Mouse (Mus musculus) embryonic facial prominence, embryonic 13.5 days (tissue): ENCODE results near the gene Gstt1. TPM values are rescaled to one million over a fixed set of nuclear protein-coding genes. Genes with fewer than 3 reads are reported as not detected.

Experiments used
- ATAC-seq: fragments of 200-750 bp; cut with Nextera tagmentation; 2 replicates; pipeline ENCODE4 v1.8.0; 2017; ENCODE audit warnings: low read depth; ENCODE audit not compliant: insufficient number of reproducible peaks, insufficient read depth, low FRiP score, low TSS enrichment
- H3K27ac ChIP-seq: fragments of 300-500 bp; sonication (generic); 2 replicates; pipeline ENCODE4 v1.5.1; 2015; ENCODE audit warnings: moderate library complexity, mild to moderate bottlenecking, inconsistent platforms
- H3K27me3 ChIP-seq: fragments of 300-500 bp; sonication (generic); 2 replicates; pipeline ENCODE4 v1.6.1; 2015; ENCODE audit warnings: mild to moderate bottlenecking, inconsistent platforms
- H3K36me3 ChIP-seq: fragments of 300-500 bp; sonication (generic); 2 replicates; pipeline ENCODE4 v1.6.1; 2015; ENCODE audit warnings: mild to moderate bottlenecking, inconsistent platforms
- H3K4me1 ChIP-seq: fragments of 300-500 bp; sonication (generic); 2 replicates; pipeline ENCODE4 v1.6.1; 2015; ENCODE audit warnings: inconsistent platforms
- H3K4me2 ChIP-seq: fragments of 300-500 bp; sonication (generic); 2 replicates; pipeline ENCODE4 v1.6.1; 2015; ENCODE audit warnings: moderate library complexity, mild to moderate bottlenecking, inconsistent platforms
- H3K4me3 ChIP-seq: fragments of 300-500 bp; sonication (generic); 2 replicates; pipeline ENCODE4 v1.5.1; 2015; ENCODE audit warnings: mild to moderate bottlenecking, inconsistent platforms
- H3K9ac ChIP-seq: fragments of 300-500 bp; sonication (generic); 2 replicates; pipeline ENCODE4 v1.6.1; 2015; ENCODE audit warnings: mild to moderate bottlenecking, inconsistent platforms
- H3K9me3 ChIP-seq: fragments of 300-500 bp; sonication (generic); 2 replicates; pipeline ENCODE4 v1.6.1; 2016; ENCODE audit warnings: inconsistent platforms
- WGBS: fragments of 180-500 bp; shearing (Covaris S2); methylation state at CpG from one replicate; pipeline ENCODE4 v1.1.7; 2015; ENCODE audit warnings: mixed read lengths; 5-methylcytosine and 5-hydroxymethylcytosine counted together
- polyA plus RNA-seq: library from polyadenylated mRNA; unstranded; fragments of >200 nt; fragmentation: Nextera tagmentation; extraction: Ambion mirVana; gene quantifications from 2 replicates; pipeline ENCODE4 v1.2.1, GENCODE M21; 2015

Gstt1 gene
- polyA plus RNA-seq, 1 experiment from 2014 or later, result 9.9 TPM

- WGBS, result 3% methylated on average over 12 of the region's 12 CpGs
- 0 out of 2 replicates have a peak overlapping the region, but pooled peaks have one; percentile 44 for H3K27ac ChIP-seq
Observed at GRCm38 (mm10) chr10:75797619-75798175, 687 bp downstream of the Gstt1 start.

DNA sequence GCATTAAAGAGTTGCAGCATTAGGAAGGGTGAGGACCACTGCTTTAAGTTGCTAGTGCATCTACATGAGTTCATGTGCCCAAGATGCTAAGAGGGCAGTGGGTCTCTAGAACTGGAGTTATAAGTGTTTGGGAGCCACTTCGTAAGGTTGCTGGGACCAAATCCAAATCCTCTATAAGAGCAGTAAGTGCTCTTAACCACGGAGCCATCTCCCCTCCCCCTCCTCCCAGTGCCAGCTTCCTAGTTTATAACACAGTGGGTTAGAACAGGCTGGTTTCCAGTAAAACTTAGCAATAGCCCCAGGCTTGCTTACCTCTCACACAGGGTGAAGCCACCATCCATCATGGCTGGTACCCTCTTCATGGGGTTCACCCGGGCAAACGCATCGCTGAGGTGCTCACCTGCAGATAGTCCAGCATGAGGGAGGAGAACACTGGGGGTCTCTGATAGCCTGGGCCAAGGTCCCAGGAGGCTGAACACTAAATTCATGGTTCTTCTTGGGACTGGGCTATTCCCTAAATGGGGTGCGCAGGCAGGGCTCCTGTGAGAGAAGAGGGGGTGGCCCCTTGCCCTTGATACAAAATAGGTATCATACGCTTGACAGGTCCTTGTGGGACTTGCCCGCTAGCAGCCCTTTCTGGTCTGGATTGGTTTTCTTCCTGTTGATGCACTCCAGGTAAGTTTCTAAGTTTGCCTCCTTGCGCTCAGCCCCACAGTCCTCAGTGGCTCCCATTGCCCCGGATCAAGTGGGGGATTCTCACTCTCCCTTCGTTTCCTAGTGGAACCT lies 1.5 kb downstream of the Gstt1 start:
- H3K27ac ChIP-seq, result no peak overlapping the region
- no peaks in the 10 kb centered on the region for H3K36me3 ChIP-seq
- peak overlapping the region; percentile 52 for H3K4me3 ChIP-seq
- H3K4me2 ChIP-seq, result peak overlapping the region; percentile 84
- H3K9ac ChIP-seq, result peak overlapping the region; percentile 73
- H3K27me3 ChIP-seq, result peaks cover 9% of the 10 kb centered on the region
- ATAC-seq, result no peak
- H3K9me3 ChIP-seq, result no peaks in the 10 kb centered on the region
- WGBS, result 41% methylated on average over 11 of the region's 11 CpGs
- peaks cover 24% of the 10 kb centered on the region for H3K4me1 ChIP-seq

More at GRCm38 (mm10) chr10:75797619-75798175, 687 bp downstream of the Gstt1 start:
- ATAC-seq, result no peak
- Histone ChIP-seq H3K27me3 (peaks cover 9% of the 10 kb centered on the region), H3K9me3 (no peaks in the 10 kb centered on the region), H3K4me2 (peak overlapping the region; percentile 84), H3K9ac (peak overlapping the region; percentile 73), H3K4me3 (peak overlapping the region; percentile 52), H3K4me1 (peaks cover 24% of the 10 kb centered on the region), H3K36me3 (no peaks in the 10 kb centered on the region)

DNA sequence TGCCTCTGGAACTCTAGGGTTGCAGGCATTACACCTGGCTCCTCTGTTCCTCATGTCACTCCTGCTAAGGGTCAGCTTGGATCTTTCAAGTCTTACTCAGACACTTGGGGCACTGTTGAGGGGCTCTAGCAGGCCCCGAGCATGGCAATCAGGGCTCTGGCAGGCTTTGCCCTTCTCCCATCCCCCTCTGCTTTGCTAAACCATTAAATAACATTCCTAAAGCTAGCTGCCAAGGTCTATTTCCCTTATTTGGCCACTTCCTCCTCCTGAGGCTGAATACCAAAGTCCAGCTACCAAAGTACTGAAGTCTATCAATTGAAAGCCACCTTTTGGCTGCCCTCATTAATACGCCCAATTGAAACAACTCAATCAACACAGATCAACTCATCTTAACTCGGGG lies 3.5 kb downstream of the Gstt1 start:
- Histone ChIP-seq H3K27ac (no peak overlapping the region), H3K9me3 (no peaks in the 10 kb centered on the region), H3K27me3 (peaks cover 7% of the 10 kb centered on the region), H3K9ac (no peak overlapping the region), H3K36me3 (no peaks in the 10 kb centered on the region), H3K4me3 (no peak overlapping the region), H3K4me1 (peaks cover 27% of the 10 kb centered on the region), H3K4me2 (peak overlapping the region; percentile 16; the same call in 1 of the 2 replicates)
- ATAC-seq, result no peak
- WGBS, result 29% methylated on average over 3 of the region's 3 CpGs

DNA sequence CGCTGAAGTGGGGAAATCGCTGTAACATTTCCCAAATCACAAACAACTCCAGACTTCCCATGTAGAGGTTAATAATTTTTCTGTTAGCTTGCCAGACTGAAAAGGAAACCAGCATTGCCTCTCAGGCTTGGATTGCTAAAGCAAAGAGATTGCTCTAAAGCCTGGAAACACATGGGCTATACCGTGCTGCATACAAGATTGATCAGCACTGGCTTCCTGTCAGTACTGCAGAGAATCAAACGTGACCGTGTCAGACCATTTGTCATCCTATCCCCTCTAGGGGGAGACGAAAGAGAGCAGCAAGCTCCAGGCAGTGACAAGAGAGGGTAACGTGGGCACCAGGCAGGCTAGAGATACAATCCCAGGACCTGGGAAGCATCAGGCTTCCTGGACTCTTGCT lies 7.6 kb downstream of the Gstt1 start:
- no peak for ATAC-seq
- Histone ChIP-seq H3K27me3 (0 out of 2 replicates have a peak, but pooled peaks cover 2% of the 10 kb centered on the region), H3K9ac (0 out of 2 replicates have a peak overlapping the region, but pooled peaks have one; percentile 36), H3K4me1 (peaks cover 16% of the 10 kb centered on the region), H3K27ac (peak overlapping the region; percentile 76), H3K36me3 (no peaks in the 10 kb centered on the region), H3K9me3 (no peaks in the 10 kb centered on the region), H3K4me3 (no peak overlapping the region), H3K4me2 (peak overlapping the region; percentile 26; the same call in 1 of the 2 replicates)
- WGBS, result 9% methylated on average over 7 of the region's 7 CpGs

DNA sequence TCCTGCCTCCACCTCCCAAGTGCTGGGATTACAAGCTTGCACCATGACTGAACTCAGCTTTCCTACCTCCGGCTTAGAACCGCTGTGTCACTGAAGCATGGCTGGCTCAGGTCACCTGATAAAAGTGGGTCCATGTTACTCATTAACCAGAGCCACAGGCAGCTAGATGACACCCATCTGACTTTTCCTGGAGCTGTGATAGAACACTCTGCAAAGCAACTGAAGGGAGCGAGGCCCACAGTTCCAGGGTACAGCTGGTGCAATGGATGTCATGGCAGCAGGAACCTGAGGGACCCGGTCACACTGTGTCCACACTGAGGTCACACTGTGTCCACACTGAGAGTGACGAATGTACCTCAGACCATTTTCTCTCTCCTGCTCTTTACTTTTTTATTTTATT lies 8.5 kb downstream of the Gstt1 start:
- 0 out of 2 replicates have a peak, but pooled peaks cover 2% of the 10 kb centered on the region for H3K27me3 ChIP-seq
- no peak overlapping the region for H3K4me3 ChIP-seq
- 88% methylated on average over 5 of the region's 5 CpGs for WGBS
- no peak overlapping the region for H3K9ac ChIP-seq
- H3K4me1 ChIP-seq, result peaks cover 10% of the 10 kb centered on the region
- no peaks in the 10 kb centered on the region for H3K36me3 ChIP-seq
- no peak for ATAC-seq
- no peaks in the 10 kb centered on the region for H3K9me3 ChIP-seq
- no peak overlapping the region for H3K27ac ChIP-seq
- no peak overlapping the region for H3K4me2 ChIP-seq

GRCm38 (mm10) chr10:75789081-75789735 lies 9.2 kb downstream of the Gstt1 start:
- Histone ChIP-seq H3K9ac (no peak overlapping the region), H3K9me3 (no peaks in the 10 kb centered on the region), H3K4me3 (no peak overlapping the region), H3K27ac (no peak overlapping the region), H3K4me2 (no peak overlapping the region), H3K27me3 (0 out of 2 replicates have a peak, but pooled peaks cover 2% of the 10 kb centered on the region), H3K36me3 (no peaks in the 10 kb centered on the region), H3K4me1 (peaks cover 4% of the 10 kb centered on the region; the same call in 1 of the 2 replicates)
- 75% methylated on average over 6 of the region's 6 CpGs for WGBS
- ATAC-seq, result no peak

GRCm38 (mm10) chr10:75788277-75788676 lies 10.1 kb downstream of the Gstt1 start:
- H3K4me3 ChIP-seq, result no peak overlapping the region
- no peak overlapping the region for H3K27ac ChIP-seq
- H3K4me2 ChIP-seq, result no peak overlapping the region
- H3K27me3 ChIP-seq, result 0 out of 2 replicates have a peak, but pooled peaks cover 2% of the 10 kb centered on the region
- H3K9ac ChIP-seq, result no peak overlapping the region
- peaks cover 4% of the 10 kb centered on the region; the same call in 1 of the 2 replicates for H3K4me1 ChIP-seq
- no peak for ATAC-seq
- 92% methylated on average over 8 of the region's 8 CpGs for WGBS
- H3K9me3 ChIP-seq, result no peaks in the 10 kb centered on the region
- no peaks in the 10 kb centered on the region for H3K36me3 ChIP-seq

DNA sequence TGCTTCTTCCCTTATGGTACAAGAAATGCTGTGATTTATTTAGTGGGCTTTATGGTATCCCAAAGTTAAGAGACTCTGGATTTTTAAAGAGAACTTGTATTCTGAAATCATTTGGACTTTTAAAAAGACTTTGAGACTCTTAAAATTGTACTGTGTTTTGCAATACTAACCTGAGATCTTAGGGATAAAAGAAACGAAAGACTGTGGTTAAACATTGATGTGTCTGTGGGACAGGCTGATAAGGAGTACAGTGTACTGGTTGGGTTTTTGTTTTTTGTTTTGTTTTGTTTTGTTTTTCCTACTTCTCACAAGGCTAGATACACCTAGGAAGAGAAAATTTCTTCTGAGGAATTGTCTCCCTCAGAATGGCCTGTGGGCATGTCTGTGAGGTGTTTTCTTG lies 12.9 kb downstream of the Gstt1 start:
- Histone ChIP-seq H3K36me3 (no peaks in the 10 kb centered on the region), H3K4me1 (peaks cover 7% of the 10 kb centered on the region), H3K9me3 (no peaks in the 10 kb centered on the region), H3K27me3 (peaks cover 7% of the 10 kb centered on the region; the same call in 1 of the 2 replicates), H3K9ac (no peak overlapping the region), H3K27ac (no peak overlapping the region), H3K4me3 (no peak overlapping the region), H3K4me2 (no peak overlapping the region)
- no peak for ATAC-seq
- WGBS, result 65% methylated on average over 1 of the region's 1 CpGs

DNA sequence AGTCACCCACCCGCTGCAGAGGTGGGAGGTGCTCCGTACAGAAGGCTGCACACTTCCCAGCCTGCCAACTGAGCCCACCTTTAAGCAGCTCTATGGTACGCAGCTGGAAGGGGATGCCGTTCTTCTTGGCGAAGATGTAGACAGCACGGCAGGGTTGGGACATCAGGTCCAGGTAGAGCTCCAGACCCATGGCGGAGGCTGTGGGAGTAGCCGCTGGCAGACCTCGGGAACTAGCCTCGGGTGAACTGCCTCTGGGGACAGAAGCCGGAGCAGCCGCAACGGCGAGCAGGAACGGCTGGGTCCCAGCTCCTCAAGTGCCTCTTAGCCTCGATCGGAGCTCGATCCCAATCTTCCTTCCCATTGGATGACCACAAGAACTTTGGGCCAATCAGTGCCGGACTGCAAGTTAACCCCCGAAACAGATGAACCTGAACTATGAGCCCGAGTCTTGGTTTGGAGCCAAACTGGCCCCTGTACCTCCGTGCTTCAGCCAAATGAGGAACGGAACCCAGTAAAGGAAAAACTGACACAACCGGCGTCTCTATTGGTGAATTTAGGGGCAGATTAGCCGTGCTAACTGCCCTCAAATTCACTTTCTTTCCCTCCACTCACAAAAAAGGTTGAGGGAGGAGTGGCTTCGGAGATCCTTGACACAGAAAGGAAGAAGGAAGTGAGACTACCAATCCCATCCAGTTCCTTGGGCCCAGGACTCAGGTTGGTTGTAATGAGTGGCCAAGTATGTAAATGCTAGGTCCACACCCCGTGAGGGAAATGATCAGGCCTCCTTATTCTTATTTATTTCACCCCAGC lies 17.4 kb downstream of the Gstt1 start, which contains the start of the genes Gm20441 and Gstt3:
Gene Gm20441, minus strand, starts transcription at position 186 of the 810 bp plus-strand sequence.
Gene Gstt3, minus strand, starts transcription at position 646 of the 810 bp plus-strand sequence.
- peak; percentile 77 for ATAC-seq
- Histone ChIP-seq H3K9ac (peak within 1 kb of the TSS; percentile 70), H3K27me3 (peaks cover 15% of the 10 kb centered on the region), H3K9me3 (no peaks in the 10 kb centered on the region; the same call in 1 of the 2 replicates), H3K4me2 (peak within 1 kb of the TSS; percentile 80), H3K27ac (peak within 1 kb of the TSS; percentile 39), H3K4me3 (peak within 1 kb of the TSS; percentile 46), H3K36me3 (no peaks in the 10 kb centered on the region), H3K4me1 (peaks cover 18% of the 10 kb centered on the region)
- 2% methylated on average over 28 of the region's 28 CpGs for WGBS

DNA sequence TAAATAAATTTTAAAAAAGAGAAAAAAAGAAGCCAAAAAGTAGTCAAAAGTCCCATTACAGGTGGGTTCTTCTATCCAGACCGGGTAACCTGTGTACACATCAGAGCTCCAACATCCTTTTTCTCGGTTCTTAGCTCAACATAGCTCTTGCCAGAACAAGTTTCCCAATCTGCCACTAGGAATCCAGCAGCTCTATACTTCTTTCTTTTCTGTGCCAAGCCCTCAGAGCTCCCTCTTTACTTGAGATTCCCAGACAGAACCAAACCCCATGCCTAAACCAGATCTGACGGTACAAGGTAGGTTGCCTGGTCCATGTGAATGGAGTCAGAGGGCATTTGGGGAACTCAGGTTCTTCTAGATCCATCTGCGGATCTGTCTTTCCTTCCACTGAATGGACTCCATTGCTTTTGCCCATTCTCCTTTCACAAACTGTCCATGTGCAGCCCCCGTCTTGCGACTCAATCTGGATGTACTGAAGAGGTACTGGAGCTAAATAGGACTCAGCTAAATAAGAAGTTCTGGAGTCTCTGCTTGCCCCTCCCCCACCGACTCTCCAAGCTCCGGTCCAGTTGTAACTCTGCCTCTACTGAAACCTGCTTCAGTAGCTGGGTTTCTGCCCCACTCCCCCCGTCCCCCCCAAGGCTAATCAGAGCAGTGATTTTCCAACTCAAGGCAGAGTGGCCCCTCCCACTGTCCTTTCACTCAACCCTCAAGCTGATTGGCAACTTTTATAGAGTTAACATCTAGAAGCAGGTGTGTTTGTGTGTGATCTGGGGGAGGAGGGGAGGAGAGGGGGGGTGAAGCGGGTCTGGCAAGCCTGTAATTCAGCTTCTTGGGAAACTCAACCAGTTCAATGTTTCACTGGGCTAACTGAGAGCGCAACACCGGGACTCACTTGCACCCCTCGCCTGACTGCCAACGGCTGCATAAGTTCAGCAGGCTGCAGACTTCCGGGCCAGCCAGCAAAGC lies 18.9 kb downstream of the Gstt1 start:
- peaks cover 18% of the 10 kb centered on the region for H3K4me1 ChIP-seq
- H3K27me3 ChIP-seq, result peaks cover 15% of the 10 kb centered on the region
- peak overlapping the region; percentile 80 for H3K4me2 ChIP-seq
- no peak overlapping the region for H3K9ac ChIP-seq
- no peak overlapping the region for H3K27ac ChIP-seq
- no peak for ATAC-seq
- WGBS, result 35% methylated on average over 15 of the region's 15 CpGs
- H3K36me3 ChIP-seq, result no peaks in the 10 kb centered on the region
- H3K4me3 ChIP-seq, result peak overlapping the region; percentile 46
- H3K9me3 ChIP-seq, result no peaks in the 10 kb centered on the region; the same call in 1 of the 2 replicates
